Mouse (Mus musculus): Measurements from ENCODE around the gene Uqcc1.

Gene Uqcc1

GRCm38 (mm10) chr2:155817301-155818245 lies 112.5 kb downstream of the Uqcc1 start:
- DNase-seq (ENCODE audit: low spot score in 2 of 2) = peak in 1 of 2 experiments; percentile 65

- no peak for DNase-seq (ENCODE audit: low spot score in 2 of 2)
Observed at GRCm38 (mm10) chr2:155816179-155816578, 113.9 kb downstream of the Uqcc1 start.

GRCm38 (mm10) chr2:155814829-155815228 lies 115.3 kb downstream of the Uqcc1 start:
- DNase-seq (ENCODE audit: low spot score in 2 of 2) = no peak

GRCm38 (mm10) chr2:155812637-155813036 lies 117.5 kb downstream of the Uqcc1 start:
- DNase-seq (ENCODE audit: low spot score in 2 of 2) = no peak

- peak; percentile 64 to 73 for DNase-seq (ENCODE audit: low spot score in 2 of 2)
Observed at GRCm38 (mm10) chr2:155811821-155812396, 118.2 kb downstream of the Uqcc1 start.

GRCm38 (mm10) chr2:155809620-155810019 lies 120.5 kb downstream of the Uqcc1 start:
- no peak for DNase-seq (ENCODE audit: low spot score in 2 of 2)

- no peak for DNase-seq (ENCODE audit: low spot score in 2 of 2)
Observed at GRCm38 (mm10) chr2:155807408-155807807, 122.7 kb downstream of the Uqcc1 start.

GRCm38 (mm10) chr2:155806548-155806947 lies 123.6 kb downstream of the Uqcc1 start:
- no peak for DNase-seq (ENCODE audit: low spot score in 2 of 2)

- no peak for DNase-seq (ENCODE audit: low spot score in 2 of 2)
Observed at GRCm38 (mm10) chr2:155805925-155806255, 124.2 kb downstream of the Uqcc1 start.

GRCm38 (mm10) chr2:155805231-155805924 lies 124.7 kb downstream of the Uqcc1 start:
- DNase-seq (ENCODE audit: low spot score in 2 of 2) = no peak

- no peak for DNase-seq (ENCODE audit: low spot score in 2 of 2)
Observed at GRCm38 (mm10) chr2:155804053-155804452, 126.1 kb downstream of the Uqcc1 start.

GRCm38 (mm10) chr2:155802761-155803160 lies 127.3 kb downstream of the Uqcc1 start:
- DNase-seq (ENCODE audit: low spot score in 2 of 2) = no peak

GRCm38 (mm10) chr2:155798613-155799012 lies 131.5 kb downstream of the Uqcc1 start:
- DNase-seq (ENCODE audit: low spot score in 2 of 2) = no peak

Data from urinary bladder, postnatal 36 days (tissue).